ENCODE assay signal across 8 mouse cellular contexts in genomic region chr4:117251801-117252316, GRCm38 (mm10). TPM values are rescaled to one million over a fixed set of nuclear protein-coding genes. Genes with fewer than 3 reads are reported as not detected.
DNase-seq lines count a peak whose midpoint lies in the region; ATAC-seq lines count a peak whose summit lies in the region.

Tmem53 (plus strand) TSS chr4:117251951.
Armh1 (minus strand) TSS chr4:117252125.

- H3K27ac ChIP-seq in midbrain, embryonic 10.5 days (replicated peaks) = peak within 1 kb of the TSS; percentile 91

- peak; percentile 90 to 91 for DNase-seq in adrenal gland, adult 18-20 months (ENCODE audit: low spot score in 2 of 2)
- DNase-seq in embryo, embryonic 10 days (ENCODE audit: low spot score) = peak; percentile 98
- DNase-seq in gastrocnemius, postnatal 10 days = peak; percentile 89
- DNase-seq in left cerebral cortex, postnatal 25 days (ENCODE audit: low spot score in 2 of 2) = peak; percentile 78 to 79
- peak; percentile 97 for DNase-seq in midbrain, embryonic 10.5 days (ENCODE audit: low spot score)
- DNase-seq in right cerebral cortex, postnatal 36 days (ENCODE audit: low spot score in 2 of 2) = peak; percentile 54 to 71
- peak; percentile 92 for DNase-seq in urinary bladder, postnatal 4 days (ENCODE audit: low spot score in 2 of 2)

- peak; percentile 98 for ATAC-seq in inflammation-experienced regulatory T-cells, adult 6 months

- peaks cover 30% of the 10 kb centered on the region for H3K27me3 ChIP-seq in midbrain, embryonic 10.5 days (ENCODE audit: low read depth, poor library complexity, severe bottlenecking)

- H3K36me3 ChIP-seq in midbrain, embryonic 10.5 days = no peaks in the 10 kb centered on the region

- H3K9me3 ChIP-seq in midbrain, embryonic 10.5 days (replicated peaks) = no peaks in the 10 kb centered on the region

- intact Hi-C loops in left cerebral cortex, postnatal 25 days (cut with DNase I) = no loop called here

- peak within 1 kb of the TSS; percentile 70 for H3K4me3 ChIP-seq in midbrain, embryonic 10.5 days

- 0% methylated on average over 40 of the region's 43 CpGs for WGBS in midbrain, embryonic 10.5 days

- H3K4me1 ChIP-seq in midbrain, embryonic 10.5 days = peaks cover 44% of the 10 kb centered on the region

RNA-seq across cellular contexts. Expression of gene Tmem53, which starts in this region (rescaled TPM):
- 10 to 100 TPM; 38.6 to 66.8 TPM for total RNA-seq in adrenal gland, adult 18-20 months (2021)
- total RNA-seq in gastrocnemius, postnatal 10 days (2021) = 1 to 10 TPM; 5.5 to 7.6 TPM
- polyA plus RNA-seq in inflammation-experienced regulatory T-cells, adult 6 months (2017; shearing (Covaris generic)) = under 1 TPM in 2 of 3 experiments, not detected in 1; 0.40 to 0.98 TPM
- total RNA-seq in left cerebral cortex, postnatal 25 days (2021) = 1 to 10 TPM; 2.4 to 5.2 TPM
- polyA plus RNA-seq in midbrain, embryonic 10.5 days (2016; fragmentation: Nextera tagmentation; extraction: Ambion mirVana) = 8.2 and 8.7 TPM in 2 replicates

RNA-seq across cellular contexts. Expression of gene Armh1, which starts in this region (rescaled TPM):
- total RNA-seq in adrenal gland, adult 18-20 months (2021) = 1 to 10 TPM; 1.9 to 2.4 TPM
- total RNA-seq in gastrocnemius, postnatal 10 days (2021) = under 1 TPM in 1 of 2 experiments, not detected in 1; 0.25 TPM
- not detected for polyA plus RNA-seq in inflammation-experienced regulatory T-cells, adult 6 months (2017; shearing (Covaris generic))
- total RNA-seq in left cerebral cortex, postnatal 25 days (2021) = under 1 TPM in 1 of 2 experiments, not detected in 1; 0.55 TPM
- 0.22 and 0.36 TPM in 2 replicates for polyA plus RNA-seq in midbrain, embryonic 10.5 days (2016; fragmentation: Nextera tagmentation; extraction: Ambion mirVana)

Comparison
In these comparisons a context has a peak if more than half of its experiments do, and no peak if none do; other contexts are left out.
1. Peak in every context shown above with its lines: DNase-seq, ATAC-seq, H3K4me3 ChIP-seq and H3K27ac ChIP-seq.
2. RNA of gene Tmem53 (total RNA-seq): 38.6 to 66.8 TPM in adrenal gland, adult 18-20 months; 5.5 to 7.6 TPM in gastrocnemius, postnatal 10 days and 2.4 to 5.2 TPM in left cerebral cortex, postnatal 25 days; every median in the first group is over 4 times any median in the second.
3. Peak in ATAC-seq in inflammation-experienced regulatory T-cells, adult 6 months; RNA of the genes that start here not detected or under 1 TPM.